Comparison of ENCODE assay signal across 18 mouse cellular contexts in genomic region chr3:53919941-53920340, GRCm38 (mm10). TPM values are rescaled to one million over a fixed set of nuclear protein-coding genes. Genes with fewer than 3 reads are reported as not detected.
DNase-seq lines count a peak whose midpoint lies in the region; ATAC-seq and TF ChIP-seq lines count a peak whose summit lies in the region.
"Had no signal": no experiment of that assay in that cellular context is flagged by ENCODE, and none has a peak within 500 bp of the region (broad histone marks: within the 10 kb centered on the region; RNA-seq: fewer than 3 reads in every experiment).

No protein-coding gene starts in this region.

- DNase-seq in forebrain, postnatal 0 days = peak; percentile 7
- peak; percentile 40 for DNase-seq in lung, embryonic 14.5 days
- DNase-seq in lung, postnatal 0 days (ENCODE audit: low spot score) = no peak
- peak; percentile 56 to 80 for DNase-seq in layer of hippocampus, adult 2 months (ENCODE audit: low spot score in 2 of 2)
- peak; percentile 42 for DNase-seq in telencephalon, adult 2 months (ENCODE audit: low read depth, low spot score)
- DNase-seq in thymus, postnatal 4 days = no peak
- DNase-seq: adrenal gland, postnatal 10 days; cerebellum, adult 11-12 months; cerebellum, adult 9-11 months; cerebellum, postnatal 36 days; gastrocnemius, adult 2 months; gastrocnemius, postnatal 25 days had no signal

- no peak overlapping the region for H3K27ac ChIP-seq in forebrain, postnatal 0 days (ENCODE audit: low read depth, low read length)
- no peak overlapping the region for H3K27ac ChIP-seq in forebrain, embryonic 16.5 days (ENCODE audit: low read length)
- no peak overlapping the region for H3K27ac ChIP-seq in lung, embryonic 14.5 days (ENCODE audit: low read depth)
- H3K27ac ChIP-seq in lung, postnatal 0 days (ENCODE audit: low read length) = no peak overlapping the region
- H3K27ac ChIP-seq in layer of hippocampus, adult 2 months = peak overlapping the region; percentile 16; the same call in 1 of the 2 replicates
- H3K27ac ChIP-seq: embryonic facial prominence, embryonic 13.5 days; forebrain, embryonic 13.5 days; gastrocnemius, adult 2 months; hindbrain, embryonic 10.5 days; hindbrain, embryonic 14.5 days had no signal

- H3K27me3 ChIP-seq in forebrain, postnatal 0 days (ENCODE audit: insufficient read depth, low read length) = no peaks in the 10 kb centered on the region
- no peaks in the 10 kb centered on the region for H3K27me3 ChIP-seq in forebrain, embryonic 16.5 days (replicated peaks; ENCODE audit: control insufficient read depth, insufficient read depth, low read length)
- no peaks in the 10 kb centered on the region for H3K27me3 ChIP-seq in lung, embryonic 14.5 days (ENCODE audit: insufficient read depth, low read length)
- no peaks in the 10 kb centered on the region for H3K27me3 ChIP-seq in lung, postnatal 0 days (replicated peaks; ENCODE audit: insufficient read depth, low read length)
- H3K27me3 ChIP-seq: embryonic facial prominence, embryonic 13.5 days; forebrain, embryonic 13.5 days; heart, embryonic 12.5 days had no signal

- H3K4me3 ChIP-seq in forebrain, postnatal 0 days (ENCODE audit: low read depth, low read length) = no peak overlapping the region
- H3K4me3 ChIP-seq in forebrain, embryonic 16.5 days (replicated peaks; ENCODE audit: low read length) = no peak overlapping the region
- no peak overlapping the region for H3K4me3 ChIP-seq in lung, embryonic 14.5 days (ENCODE audit: low read depth, low read length)
- no peak overlapping the region for H3K4me3 ChIP-seq in lung, postnatal 0 days (ENCODE audit: low read depth, low read length)
- H3K4me3 ChIP-seq in layer of hippocampus, adult 2 months = no peak overlapping the region
- H3K4me3 ChIP-seq: embryonic facial prominence, embryonic 13.5 days; forebrain, embryonic 13.5 days; gastrocnemius, adult 2 months; heart, embryonic 12.5 days; hindbrain, embryonic 10.5 days had no signal

- WGBS in forebrain, postnatal 0 days = 82% methylated on average over 2 of the region's 2 CpGs
- 91% methylated on average over 2 of the region's 2 CpGs for WGBS in forebrain, embryonic 16.5 days
- 67% methylated on average over 2 of the region's 2 CpGs for WGBS in lung, embryonic 14.5 days
- 63% methylated on average over 2 of the region's 2 CpGs for WGBS in lung, postnatal 0 days

- H3K4me2 ChIP-seq in forebrain, postnatal 0 days (ENCODE audit: low read depth) = no peak overlapping the region
- no peak overlapping the region for H3K4me2 ChIP-seq in forebrain, embryonic 16.5 days (ENCODE audit: low read length)
- no peak overlapping the region for H3K4me2 ChIP-seq in lung, embryonic 14.5 days
- no peak overlapping the region for H3K4me2 ChIP-seq in lung, postnatal 0 days (replicated peaks; ENCODE audit: low read depth, low read length)
- H3K4me2 ChIP-seq: embryonic facial prominence, embryonic 13.5 days; forebrain, embryonic 13.5 days; heart, embryonic 12.5 days; hindbrain, embryonic 14.5 days had no signal

- H3K36me3 ChIP-seq in forebrain, postnatal 0 days (ENCODE audit: insufficient read depth) = no peaks in the 10 kb centered on the region
- no peaks in the 10 kb centered on the region for H3K36me3 ChIP-seq in forebrain, embryonic 16.5 days (ENCODE audit: control insufficient read depth, insufficient read depth)
- H3K36me3 ChIP-seq in lung, embryonic 14.5 days (ENCODE audit: insufficient read depth) = no peaks in the 10 kb centered on the region
- H3K36me3 ChIP-seq in lung, postnatal 0 days (ENCODE audit: insufficient read depth, low read length) = no peaks in the 10 kb centered on the region
- H3K36me3 ChIP-seq: embryonic facial prominence, embryonic 13.5 days; heart, embryonic 12.5 days; hindbrain, embryonic 10.5 days had no signal

- no peak for ATAC-seq in forebrain, postnatal 0 days
- ATAC-seq in forebrain, embryonic 16.5 days = no peak
- peak; percentile 51; the same call in 1 of the 2 replicates for ATAC-seq in lung, embryonic 14.5 days (ENCODE audit: insufficient read depth)
- no peak for ATAC-seq in lung, postnatal 0 days
- ATAC-seq: forebrain, embryonic 13.5 days had no signal

- H3K9me3 ChIP-seq in forebrain, postnatal 0 days (ENCODE audit: low read length) = no peaks in the 10 kb centered on the region
- no peaks in the 10 kb centered on the region for H3K9me3 ChIP-seq in forebrain, embryonic 16.5 days (ENCODE audit: control insufficient read depth, low read length)
- H3K9me3 ChIP-seq in lung, embryonic 14.5 days (ENCODE audit: low read depth, low read length) = no peaks in the 10 kb centered on the region
- no peaks in the 10 kb centered on the region for H3K9me3 ChIP-seq in lung, postnatal 0 days (ENCODE audit: low read length)
- H3K9me3 ChIP-seq: embryonic facial prominence, embryonic 13.5 days; forebrain, embryonic 13.5 days; heart, embryonic 12.5 days; hindbrain, embryonic 10.5 days had no signal

- no peak for TF ChIP-seq EP300 in lung, postnatal 0 days (IDR thresholded peaks at IDR 0.05)

- H3K9ac ChIP-seq in forebrain, postnatal 0 days = no peak overlapping the region
- H3K9ac ChIP-seq in forebrain, embryonic 16.5 days (replicated peaks; ENCODE audit: low read depth, low read length) = no peak overlapping the region
- H3K9ac ChIP-seq in lung, embryonic 14.5 days = no peak overlapping the region
- no peak overlapping the region for H3K9ac ChIP-seq in lung, postnatal 0 days (replicated peaks; ENCODE audit: low read depth)
- H3K9ac ChIP-seq: embryonic facial prominence, embryonic 13.5 days; forebrain, embryonic 13.5 days; heart, embryonic 12.5 days; hindbrain, embryonic 14.5 days had no signal

- TF ChIP-seq CTCF in forebrain, postnatal 0 days (IDR thresholded peaks at IDR 0.05; ENCODE audit: low read depth) = no peak
- no peak for TF ChIP-seq CTCF in lung, embryonic 14.5 days (IDR thresholded peaks at IDR 0.05; ENCODE audit: low read depth)
- TF ChIP-seq CTCF in lung, postnatal 0 days (IDR thresholded peaks at IDR 0.05) = no peak
- TF ChIP-seq CTCF in layer of hippocampus, adult 2 months (conservative IDR thresholded peaks at IDR 0.05) = no peak

- no peaks in the 10 kb centered on the region for H3K4me1 ChIP-seq in forebrain, postnatal 0 days (ENCODE audit: insufficient read depth)
- no peaks in the 10 kb centered on the region for H3K4me1 ChIP-seq in forebrain, embryonic 16.5 days (replicated peaks; ENCODE audit: control insufficient read depth, insufficient read depth, low read length)
- H3K4me1 ChIP-seq in lung, embryonic 14.5 days (ENCODE audit: insufficient read depth) = no peaks in the 10 kb centered on the region
- no peaks in the 10 kb centered on the region for H3K4me1 ChIP-seq in lung, postnatal 0 days (ENCODE audit: insufficient read depth, low read depth, low read length)
- H3K4me1 ChIP-seq: embryonic facial prominence, embryonic 13.5 days; forebrain, embryonic 13.5 days; heart, embryonic 12.5 days; hindbrain, embryonic 10.5 days had no signal

RNA-seq across cellular contexts. Expression of gene Ufm1, which starts 56.3 kb away (rescaled TPM):
- total RNA-seq in forebrain, postnatal 0 days (2014; rRNA removed) = 41.2 and 42.7 TPM in 2 replicates
- polyA plus RNA-seq in forebrain, postnatal 0 days (2015; fragmentation: Nextera tagmentation; extraction: Ambion mirVana) = 108 and 117 TPM in 2 replicates
- polyA plus RNA-seq in forebrain, embryonic 16.5 days (2015; fragmentation: Nextera tagmentation; extraction: Ambion mirVana) = 98.8 and 121 TPM in 2 replicates
- 101 and 103 TPM in 2 replicates for polyA plus RNA-seq in lung, embryonic 14.5 days (2014; fragmentation: Nextera tagmentation; extraction: Ambion mirVana)
- 89.7 and 91.3 TPM in 2 replicates for polyA plus RNA-seq in lung, postnatal 0 days (2015; fragmentation: Nextera tagmentation; extraction: Ambion mirVana)
- 10 to 100 TPM; 79.2 to 79.6 TPM for total RNA-seq in layer of hippocampus, adult 2 months (2021)

Comparison
In these comparisons a context has a peak if more than half of its experiments do, and no peak if none do; other contexts are left out.
1. DNase-seq: peak in forebrain, postnatal 0 days (single experiment), lung, embryonic 14.5 days (single experiment), layer of hippocampus, adult 2 months (2 of 2) and telencephalon, adult 2 months (single experiment); none in lung, postnatal 0 days (single experiment) and thymus, postnatal 4 days (single experiment).